Mouse (Mus musculus) right cerebral cortex, adult 18-20 months (tissue): ENCODE measurements around the gene Ccdc186.
A peak's percentile ranks its signal among the peaks of the same experiment; 100 is the strongest.
"Not testable (repeated sequence)": the region's sequence is repeated elsewhere in the genome, so short reads cannot be mapped to it uniquely, and the experiment has no call there.

Experiments
- DNase-seq: peaks from one replicate; pipeline ENCODE4 v3.0.0; 2022; ENCODE audit warnings: mixed read lengths

Ccdc186 gene

GRCm38 (mm10) chr19:56800930-56801655, 20.9 kb downstream of the Ccdc186 start:
- DNase-seq = no peak

DNA sequence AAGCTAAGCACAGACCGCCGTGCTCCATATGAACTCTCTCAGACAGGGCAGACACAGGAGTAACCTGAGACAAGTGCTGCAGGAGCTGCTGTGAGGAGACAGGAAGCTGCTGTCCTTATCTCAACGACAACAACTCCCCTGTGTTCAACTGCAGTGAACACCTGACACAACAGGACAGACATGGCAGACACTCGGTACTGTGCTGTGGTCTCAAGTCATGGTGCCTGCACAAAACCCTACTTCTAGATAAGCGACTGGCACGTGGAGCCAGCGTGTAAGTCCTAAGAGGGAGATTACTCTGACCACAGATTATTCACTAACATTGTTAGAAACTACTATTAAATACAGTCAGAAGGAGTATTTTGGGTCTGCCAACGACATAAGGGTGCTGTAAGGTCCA, 21.8 kb downstream of the Ccdc186 start:
- no peak for DNase-seq

DNA sequence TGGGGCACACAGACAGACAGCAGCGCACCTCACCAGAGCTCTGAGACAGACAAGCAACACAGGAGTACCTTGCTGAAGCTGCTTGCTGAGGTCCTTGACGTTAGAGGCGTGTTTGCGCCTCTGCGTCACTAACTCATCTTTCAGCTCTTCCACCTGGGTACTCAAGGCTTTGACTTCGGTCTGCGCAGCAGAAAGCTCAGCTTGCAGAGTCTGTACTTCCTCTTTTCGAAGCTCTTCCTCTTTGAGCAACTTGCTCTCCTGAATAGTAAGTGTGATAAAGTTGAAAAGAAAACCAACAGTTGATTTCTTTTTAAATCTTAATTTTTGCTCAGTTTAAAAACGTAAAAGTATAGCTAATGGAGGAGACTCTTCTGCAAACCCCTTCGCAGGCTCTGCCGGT, 24.6 kb downstream of the Ccdc186 start:
- no peak for DNase-seq

GRCm38 (mm10) chr19:56788952-56789351, 33.0 kb downstream of the Ccdc186 start:
- DNase-seq = peak; percentile 46

DNA sequence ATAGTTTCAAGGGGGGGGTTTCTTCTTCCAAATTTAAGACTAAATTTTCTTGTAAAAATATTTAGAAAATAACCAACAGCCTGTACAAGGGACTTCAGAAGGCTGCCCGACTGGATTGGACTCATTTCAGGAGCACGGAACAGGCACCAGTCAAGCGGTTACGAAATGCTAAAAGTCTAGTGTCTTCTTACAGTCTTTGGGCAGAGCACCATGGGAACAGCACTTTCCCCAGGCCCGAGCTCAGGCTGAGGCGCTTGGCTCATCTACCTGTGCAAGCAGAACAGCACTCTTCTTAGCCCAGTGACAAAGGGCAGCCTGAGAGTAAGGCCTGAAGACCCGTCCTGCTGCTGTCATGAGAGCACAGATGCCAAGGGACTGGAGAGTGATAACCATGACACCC, 34.1 kb downstream of the Ccdc186 start:
- no peak for DNase-seq

DNA sequence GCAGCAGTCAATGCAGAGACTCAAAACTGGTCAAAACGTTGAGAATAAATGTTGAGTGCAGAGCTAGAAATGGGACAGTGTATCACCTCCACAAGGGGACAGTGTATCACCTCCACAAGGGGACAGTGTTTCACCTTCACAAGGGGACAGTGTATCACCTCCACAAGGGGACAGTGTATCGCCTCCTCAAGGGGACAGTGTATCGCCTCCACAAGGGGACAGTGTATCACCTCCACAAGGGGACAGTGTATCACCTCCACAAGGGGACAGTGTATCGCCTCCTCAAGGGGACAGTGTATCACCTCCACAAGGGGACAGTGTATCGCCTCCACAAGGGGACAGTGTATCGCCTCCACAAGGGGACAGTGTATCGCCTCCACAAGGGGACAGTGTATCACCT, 43.5 kb downstream of the Ccdc186 start:
- DNase-seq = not testable (repeated sequence)

GRCm38 (mm10) chr19:56776719-56777382, 45.1 kb downstream of the Ccdc186 start:
- DNase-seq = peak; percentile 57

GRCm38 (mm10) chr19:56775893-56776718, 45.9 kb downstream of the Ccdc186 start:
- no peak for DNase-seq

GRCm38 (mm10) chr19:56774971-56775892, 46.8 kb downstream of the Ccdc186 start:
- DNase-seq = no peak

DNA sequence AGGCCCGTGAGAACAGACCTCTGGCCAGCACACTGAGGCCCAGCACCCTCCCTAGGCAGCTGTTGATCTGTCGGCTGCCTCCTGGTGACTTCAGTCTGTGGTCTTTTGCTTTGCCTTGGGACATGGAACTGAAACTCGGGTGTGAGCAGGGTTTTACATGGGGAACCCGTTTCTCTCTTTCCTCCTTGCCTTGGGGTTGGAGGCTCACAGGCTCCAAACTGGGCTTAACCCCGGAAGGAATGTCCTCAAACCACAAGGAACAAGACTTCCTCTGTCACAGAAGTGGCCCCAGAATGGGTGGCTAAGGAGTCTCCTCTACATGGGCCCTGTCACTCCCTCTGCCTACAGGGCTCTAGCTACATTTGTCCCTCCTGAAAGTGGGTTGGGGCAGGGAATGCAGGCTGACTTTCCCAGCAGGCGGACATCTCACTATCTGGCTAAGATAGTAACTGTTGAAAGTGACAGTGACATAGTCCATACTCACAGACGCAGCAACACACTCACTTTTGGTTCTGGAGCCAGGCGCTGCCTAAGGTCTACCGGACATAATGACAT, 47.5 kb downstream of the Ccdc186 start:
- DNase-seq = no peak

DNA sequence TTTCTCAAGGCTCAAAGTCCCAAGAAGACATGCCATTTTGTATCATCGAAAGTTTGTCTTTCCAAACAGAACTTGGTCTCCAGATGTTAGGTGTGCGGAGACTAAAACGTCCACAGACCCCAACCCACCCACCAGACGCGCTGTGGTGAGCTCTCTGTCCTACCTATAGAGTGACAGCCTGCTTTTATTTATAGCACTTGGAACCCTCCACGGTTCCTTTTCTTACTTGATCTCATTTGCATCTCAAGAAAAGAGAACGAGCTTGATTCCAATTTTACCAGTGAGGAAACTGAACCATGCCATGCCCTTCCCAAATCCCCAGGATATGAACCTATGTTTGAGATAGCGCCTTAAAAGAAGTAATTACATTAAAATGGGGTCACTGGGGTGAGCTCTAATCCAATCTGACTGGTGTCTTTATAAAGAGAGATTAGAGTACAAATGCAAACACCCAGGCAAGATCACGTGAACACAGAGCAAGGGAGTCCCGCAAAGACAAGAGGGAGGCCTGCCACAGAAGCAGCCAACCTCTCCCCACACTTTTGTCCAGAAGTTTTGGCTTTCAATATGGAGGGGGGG, 48.5 kb downstream of the Ccdc186 start:
- no peak for DNase-seq

DNA sequence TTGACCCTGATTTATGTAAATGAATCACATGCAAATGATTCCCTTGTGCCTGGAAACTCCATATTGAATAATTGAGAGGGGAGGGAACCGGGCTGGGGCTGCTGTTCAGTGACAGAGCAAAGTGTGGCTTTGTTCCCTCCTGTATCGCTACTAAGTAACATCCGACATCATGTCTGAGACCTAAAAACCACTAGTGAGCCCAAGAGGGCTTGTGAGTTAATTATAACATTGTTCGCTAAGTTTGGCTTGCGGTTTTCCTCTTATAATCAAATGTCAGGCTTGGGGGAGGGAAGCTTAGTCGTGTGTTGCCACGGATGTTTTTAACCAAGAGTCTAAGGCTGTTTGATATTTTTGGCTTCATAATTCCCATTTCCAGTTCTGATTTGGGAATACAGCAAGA, 49.8 kb downstream of the Ccdc186 start:
- DNase-seq = no peak

DNA sequence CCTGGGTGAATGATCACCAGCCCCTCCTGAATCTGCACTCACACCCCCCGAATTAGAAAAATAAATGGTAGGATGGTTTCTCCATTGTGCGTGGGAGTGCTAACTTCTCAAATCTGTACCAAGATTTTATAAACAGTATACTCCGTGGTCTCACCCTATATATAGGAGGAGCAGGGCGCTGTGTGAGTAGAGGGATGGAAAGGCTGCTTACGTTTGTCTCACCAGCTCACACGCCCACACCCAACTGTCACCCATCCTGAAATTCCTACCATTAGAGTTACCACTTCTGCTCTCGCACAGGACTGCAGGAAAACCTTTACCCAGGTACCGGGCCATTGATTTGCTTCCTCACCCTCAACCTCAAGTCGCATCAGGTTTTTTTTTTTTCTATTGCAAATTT, 53.0 kb downstream of the Ccdc186 start:
- DNase-seq = peak; percentile 74

DNA sequence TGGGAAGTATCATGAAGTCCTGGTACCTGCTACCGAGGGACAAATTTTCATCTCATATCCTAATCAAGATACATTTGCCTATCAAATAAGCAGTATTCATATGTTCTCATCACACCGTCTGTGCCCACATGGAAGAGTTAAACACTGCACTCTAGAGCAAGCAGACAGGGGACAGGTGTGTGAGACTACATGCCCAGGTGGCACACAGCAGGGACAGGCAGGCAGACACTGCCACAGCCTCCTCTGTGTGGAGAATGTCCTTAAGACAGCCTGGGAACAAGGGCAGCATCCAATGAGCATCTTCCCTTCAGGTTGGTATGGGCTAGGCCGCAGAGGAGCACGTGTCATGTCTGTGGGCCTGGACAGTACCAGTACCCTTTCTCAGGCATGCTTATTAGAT, 59.3 kb downstream of the Ccdc186 start:
- no peak for DNase-seq

DNA sequence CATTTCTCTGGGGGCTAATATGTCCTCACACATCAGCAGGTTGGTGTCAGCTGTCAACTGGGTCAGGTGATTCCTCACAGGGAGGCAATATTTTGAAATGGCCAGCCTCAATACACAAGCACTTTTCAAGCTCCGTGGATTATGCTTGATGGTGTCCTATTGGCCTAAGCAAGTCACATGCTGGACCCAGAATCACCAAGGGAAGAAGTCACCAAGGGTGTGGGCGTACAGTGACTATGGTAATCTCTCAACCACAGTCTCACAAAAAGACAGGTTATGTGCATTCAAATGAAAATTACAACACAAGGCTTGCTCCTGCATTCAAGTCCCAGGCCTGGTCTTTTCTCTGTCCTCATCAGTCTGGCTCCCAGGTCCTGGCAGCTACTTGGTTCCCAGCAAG, 60.3 kb downstream of the Ccdc186 start:
- no peak for DNase-seq

DNA sequence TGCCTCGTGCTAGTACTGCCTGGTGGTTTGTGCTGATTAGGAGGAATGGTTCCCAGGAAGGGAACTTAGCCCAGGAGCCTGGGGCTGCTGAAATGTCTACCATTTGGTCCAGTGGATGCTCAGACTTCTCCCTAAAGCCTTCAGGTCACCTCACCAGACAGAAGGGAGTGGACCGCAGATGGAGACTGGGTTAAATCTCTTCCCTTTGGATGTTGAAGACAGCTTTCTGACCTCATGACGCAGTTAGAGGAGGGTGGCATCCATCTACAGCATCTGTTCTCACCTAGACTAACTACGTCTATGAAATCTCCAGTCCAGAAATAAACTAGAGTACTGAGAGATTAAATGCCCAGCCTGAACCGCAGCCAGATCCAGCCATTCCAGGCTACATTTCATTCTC, 60.9 kb downstream of the Ccdc186 start:
- DNase-seq = no peak

GRCm38 (mm10) chr19:56760306-56760940, 61.6 kb downstream of the Ccdc186 start:
- no peak for DNase-seq

GRCm38 (mm10) chr19:56759740-56760139, 62.2 kb downstream of the Ccdc186 start:
- DNase-seq = peak; percentile 45

- DNase-seq = no peak
These were observed 63.7 kb downstream of the Ccdc186 start for GRCm38 (mm10) chr19:56758311-56758710.

DNA sequence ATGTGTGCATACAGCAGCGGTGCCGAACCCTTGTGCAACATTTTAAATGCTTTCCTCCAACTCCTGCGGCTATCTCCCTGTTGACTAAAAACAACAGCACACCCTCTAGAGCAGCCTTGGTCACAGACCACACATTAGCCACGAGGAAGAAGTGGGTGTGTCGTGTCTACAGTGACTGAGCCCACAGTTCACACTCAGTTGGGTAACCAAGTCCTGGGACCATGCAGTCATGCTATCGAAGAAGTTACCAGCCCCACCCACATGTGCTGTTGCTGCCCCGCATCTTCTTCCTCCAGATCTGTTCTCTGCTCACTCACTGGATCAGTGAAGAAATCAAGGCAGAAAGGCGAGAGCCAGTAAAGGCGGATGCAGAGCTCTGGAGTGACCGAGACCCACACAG, 65.6 kb downstream of the Ccdc186 start:
- no peak for DNase-seq

- DNase-seq = not testable (repeated sequence)
These were observed 67.5 kb downstream of the Ccdc186 start for GRCm38 (mm10) chr19:56754456-56754855.
